Mouse (Mus musculus) stomach, postnatal 0 days (tissue): ENCODE data around the gene Mlf2.

Source experiments
- CTCF ChIP-seq: IDR thresholded peaks from 2 replicates; pipeline ENCODE4 v1.5.1; 2016; ENCODE audit warnings: antibody characterized with exemption, low read depth, mild to moderate bottlenecking, moderate library complexity
- EP300 ChIP-seq: optimal IDR thresholded peaks from 2 replicates; pipeline ENCODE3; 2016; ENCODE audit warnings: antibody characterized with exemption

GRCm38 (mm10) chr6:124920318-124921085 lies 10.7 kb upstream of the Mlf2 start:
- TF ChIP-seq CTCF: no peak
- TF ChIP-seq EP300: no peak
